Mouse (Mus musculus) adrenal gland, postnatal 25 days (tissue): ENCODE measurements at regions not wholly inside any gene's neighbourhood (a gene's known extent, or its start where the extent isn't known, plus 50 kb on each side); places are given as distances from the start of the nearest gene placed in this dataset.

Experiments
- DNase-seq: peaks from one replicate; pipeline ENCODE4 v3.0.0; 2021; ENCODE audit warnings: mixed read lengths

- DNase-seq, result no peak
Measured at GRCm38 (mm10) chr6:103421013-103421933, 89.1 kb upstream of the Chl1 start.

- no peak for DNase-seq
Measured at GRCm38 (mm10) chr6:103430933-103431594, 79.3 kb upstream of the Chl1 start.

- DNase-seq, result no peak
Measured at GRCm38 (mm10) chr6:103431595-103431957, 78.8 kb upstream of the Chl1 start.
